Mouse (Mus musculus): ENCODE data around the gene AC170998.1.

GRCm38 (mm10) chr17:28717535-28717934 lies 8.3 kb upstream of the AC170998.1 start:
- TF ChIP-seq CTCF (IDR thresholded peaks at IDR 0.05; ENCODE audit: low read depth) = no peak
- TF ChIP-seq EP300 (IDR thresholded peaks at IDR 0.05; ENCODE audit: low read depth) = no peak
